Mouse (Mus musculus) cerebellum, adult (tissue): ENCODE results near the gene Casp2.

ENCODE experiments used
- ATAC-seq: cut with Nextera tagmentation; 2 replicates; pipeline ENCODE4 v1.9.2; 2017; ENCODE audit warnings: mild to moderate bottlenecking, moderate library complexity, mixed read lengths; ENCODE audit not compliant: insufficient number of reproducible peaks, low FRiP score, low TSS enrichment

The Casp2 gene

DNA sequence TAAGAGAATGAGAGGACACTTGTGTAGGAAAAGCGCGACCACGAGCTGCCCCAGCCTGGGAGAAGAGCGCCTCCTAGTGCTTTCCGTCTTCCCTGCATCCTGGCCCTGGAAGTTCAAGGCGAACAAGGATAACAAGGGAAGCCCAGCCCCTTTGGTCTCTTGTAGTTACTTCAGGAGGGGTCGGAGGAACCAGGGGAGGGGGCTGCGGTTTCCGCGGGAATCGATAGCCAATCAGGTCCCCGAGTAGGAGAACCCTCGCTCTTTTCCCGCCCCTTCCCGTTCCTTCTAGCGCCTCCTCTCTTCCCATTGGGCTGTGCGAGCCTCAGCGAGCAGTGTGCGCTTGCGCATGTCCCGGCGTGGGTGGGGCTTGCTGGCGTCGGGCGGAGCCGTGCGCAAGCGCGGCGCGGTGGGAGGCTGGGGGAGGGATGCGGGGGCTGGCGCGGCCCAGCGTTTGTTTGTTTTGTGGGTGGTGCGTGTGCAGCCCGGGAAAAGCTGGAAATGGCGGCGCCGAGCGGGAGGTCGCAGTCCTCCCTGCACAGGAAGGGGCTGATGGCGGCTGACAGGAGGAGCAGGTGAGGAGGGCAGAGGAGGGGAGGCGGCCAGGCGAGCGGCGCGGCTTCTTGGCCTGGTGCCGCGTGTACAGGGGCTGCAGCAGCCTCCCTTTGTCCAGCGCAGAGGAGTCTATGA is at the start of gene Casp2:
Gene Casp2, plus strand, starts transcription at position 360 of the 687 bp plus-strand sequence.
- ATAC-seq = peak; percentile 98

DNA sequence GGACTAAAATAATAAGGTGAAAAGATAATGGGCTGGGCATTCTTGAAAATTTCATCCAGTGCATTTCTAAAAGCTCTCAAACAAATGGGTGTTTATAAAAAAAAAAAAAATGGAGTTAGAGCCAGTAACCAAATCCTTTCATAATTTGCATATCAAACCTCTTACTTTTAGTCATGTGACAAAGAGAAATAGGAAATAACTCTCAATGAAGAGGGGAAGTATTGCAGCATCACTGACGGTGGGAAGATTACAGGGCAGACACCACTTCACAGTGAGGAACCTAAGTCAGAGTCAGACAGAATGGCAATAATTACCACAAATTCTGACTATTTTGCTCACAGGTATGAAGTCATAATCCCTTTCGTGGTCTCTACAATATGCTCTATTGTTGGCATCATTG is 49.8 kb upstream of the Casp2 start, which contains the start of gene Tas2r144:
Gene Tas2r144, plus strand, starts transcription at position 301 of the 400 bp plus-strand sequence.
- ATAC-seq = no peak

DNA sequence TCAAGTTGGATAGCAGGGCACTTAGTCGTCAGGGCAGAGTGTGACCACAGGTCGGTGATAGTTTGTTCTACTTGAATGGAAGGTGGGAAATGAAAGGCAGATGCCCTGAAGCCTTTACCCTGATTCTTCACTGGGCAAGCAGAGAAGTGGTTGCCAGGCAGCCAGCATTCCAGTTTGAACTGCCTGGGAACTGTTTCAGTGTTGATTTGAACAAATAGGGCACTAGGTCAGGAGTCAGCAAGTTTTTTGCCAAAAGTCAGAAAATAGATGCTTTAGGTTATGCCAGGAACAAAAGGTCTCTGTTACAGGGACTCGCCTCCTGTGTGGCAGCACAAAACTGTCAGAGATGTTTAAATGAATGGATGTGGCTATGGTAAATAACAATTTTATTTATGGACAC is 42.5 kb upstream of the Casp2 start:
- ATAC-seq = 0 out of 2 replicates have a peak, but pooled peaks have one; percentile 31

DNA sequence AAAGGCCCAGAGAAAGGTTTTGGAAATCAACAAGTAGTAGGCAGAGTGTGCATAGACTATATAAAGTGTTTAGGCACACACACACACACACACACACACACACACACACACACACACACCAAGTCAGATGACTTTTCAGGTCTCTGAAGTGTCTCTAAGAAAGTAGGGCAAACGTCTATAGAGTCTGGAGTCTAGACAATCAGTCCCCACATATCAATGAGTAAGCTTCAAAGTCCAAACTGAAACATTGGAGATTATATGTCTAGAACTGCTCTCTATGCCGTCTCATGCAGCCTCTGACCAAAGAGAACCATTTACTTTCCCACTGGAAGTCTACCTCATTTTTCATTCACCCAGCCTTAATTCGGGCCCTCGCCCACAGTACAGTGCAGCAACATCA is 39.7 kb upstream of the Casp2 start:
- ATAC-seq = no peak

DNA sequence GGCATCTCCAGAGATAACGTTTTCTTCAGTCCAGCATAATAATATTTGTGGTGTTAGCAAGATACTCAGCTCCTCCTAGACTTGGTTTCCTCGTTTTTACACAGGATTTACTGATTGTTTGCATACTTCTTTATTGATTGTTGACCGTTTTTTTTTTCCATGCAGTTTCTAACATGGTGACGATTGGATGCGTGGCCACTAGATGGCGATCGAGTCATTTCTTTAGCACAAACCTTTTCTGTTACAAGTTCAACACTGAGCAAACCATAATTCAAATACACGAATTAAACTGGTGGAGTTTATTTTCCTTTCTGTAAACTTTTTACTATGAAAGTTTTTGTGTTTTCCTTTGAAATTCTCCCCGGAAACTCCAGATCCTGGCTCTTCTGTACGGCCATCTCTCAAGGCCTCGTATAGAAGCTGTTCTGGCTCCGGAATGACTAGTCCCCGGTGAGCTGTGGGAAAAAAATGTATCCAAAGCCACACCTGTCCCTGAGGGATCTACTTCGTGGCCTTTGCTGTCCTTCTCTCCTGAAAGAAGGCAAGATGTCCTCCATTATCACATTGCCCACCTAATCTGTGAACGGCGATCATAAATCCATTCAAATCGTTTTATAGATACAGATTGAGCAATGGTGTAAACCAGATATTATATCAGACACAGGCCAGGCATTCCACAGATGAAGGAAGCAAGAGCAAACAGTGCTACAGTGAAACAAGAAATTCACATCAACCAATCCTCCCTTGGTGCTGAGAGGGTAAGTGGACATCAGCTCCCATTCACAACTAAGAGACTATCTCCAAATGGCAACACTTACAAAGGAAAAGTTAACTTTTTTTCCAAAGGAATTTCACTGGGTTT is 37.3 kb upstream of the Casp2 start:
- peak; percentile 68 for ATAC-seq

DNA sequence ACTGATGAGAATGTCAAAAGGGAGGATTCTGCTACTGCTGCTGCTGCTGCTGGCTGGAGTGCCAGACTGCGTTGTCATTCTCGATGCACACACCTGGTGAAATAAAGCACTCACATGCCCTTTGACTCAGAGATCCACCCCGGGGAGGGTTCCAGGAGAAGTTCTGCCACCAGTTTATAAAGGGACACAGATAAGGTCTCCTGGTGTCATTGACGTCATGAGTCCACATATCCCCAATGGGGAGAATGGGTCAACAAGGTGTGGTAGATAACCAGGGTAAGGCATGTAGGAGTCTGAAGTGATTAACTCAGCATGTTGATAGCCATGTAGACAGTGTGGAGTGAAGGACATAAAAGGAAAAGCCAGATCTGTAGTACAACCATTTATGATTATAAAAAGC is 35.2 kb upstream of the Casp2 start:
- ATAC-seq = no peak

GRCm38 (mm10) chr6:42231191-42231590 is 33.6 kb upstream of the Casp2 start:
- no peak for ATAC-seq

DNA sequence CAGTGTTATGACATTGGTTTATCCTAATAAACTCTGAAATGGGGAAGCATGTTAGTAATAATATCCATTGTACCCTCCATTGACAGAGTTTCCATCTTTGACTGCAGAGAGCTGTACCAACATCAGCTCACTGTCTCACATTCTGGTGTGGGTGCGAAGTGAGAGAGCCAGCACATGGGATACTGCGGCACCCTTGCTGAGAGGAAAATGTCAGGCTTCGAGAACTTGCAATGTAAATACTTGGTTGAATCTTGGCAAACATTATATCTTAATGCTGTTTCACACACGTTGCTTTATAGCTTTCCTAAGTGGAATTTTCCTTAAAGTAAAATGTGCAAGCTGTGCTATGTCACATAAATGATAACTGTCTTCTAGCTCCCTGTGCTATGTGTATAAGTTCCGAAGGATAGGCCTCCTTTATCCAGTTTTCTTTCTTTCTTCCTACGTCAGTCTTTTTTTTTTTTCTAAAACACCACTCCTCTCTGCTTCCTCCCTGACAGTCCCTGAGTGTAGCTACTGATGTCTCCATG is 27.4 kb upstream of the Casp2 start:
- ATAC-seq = no peak

DNA sequence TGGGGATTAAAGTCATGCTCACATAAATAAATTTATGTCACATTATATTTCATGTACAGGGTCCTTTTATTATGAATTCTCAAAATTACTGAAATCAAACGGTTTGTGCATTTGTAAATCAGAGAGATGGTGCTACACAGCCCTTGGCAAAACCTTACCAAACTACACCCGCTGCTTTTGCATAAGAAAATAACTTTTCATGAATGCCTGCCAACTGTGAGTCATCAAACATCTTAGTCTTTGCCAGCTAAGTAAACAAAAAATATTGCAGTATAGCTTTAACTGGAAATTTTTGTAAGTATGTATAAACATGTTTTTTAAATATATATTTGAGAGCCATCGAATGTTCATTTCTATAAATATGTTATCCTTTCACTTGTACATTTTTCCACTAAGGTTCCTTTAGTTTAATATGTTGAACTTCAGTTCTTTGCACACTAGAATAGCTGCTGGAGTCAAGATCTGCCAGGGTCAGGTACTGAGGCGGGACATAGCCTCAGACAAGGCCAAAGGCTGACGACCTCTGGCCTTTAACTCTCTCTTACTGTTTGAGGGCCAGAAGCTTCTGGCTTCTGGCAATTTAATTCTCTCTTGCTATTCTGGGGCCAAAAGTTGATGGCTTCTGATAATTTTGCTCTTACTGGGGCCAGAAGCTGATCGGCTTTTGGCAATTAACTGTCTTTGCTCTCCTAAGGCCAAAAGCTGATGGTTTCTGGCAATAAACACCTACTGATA is 23.3 kb upstream of the Casp2 start:
- ATAC-seq = no peak

GRCm38 (mm10) chr6:42245711-42246353 is 19.0 kb upstream of the Casp2 start, which contains the start of gene Gstk1:
Gene Gstk1, plus strand, starts transcription at chr6:42245935.
- peak; percentile 99 for ATAC-seq

- ATAC-seq = no peak
Observed at GRCm38 (mm10) chr6:42247173-42247572, 17.6 kb upstream of the Casp2 start.

GRCm38 (mm10) chr6:42247981-42248380 is 16.8 kb upstream of the Casp2 start:
- ATAC-seq = no peak

GRCm38 (mm10) chr6:42251791-42252190 is 13.0 kb upstream of the Casp2 start:
- no peak for ATAC-seq

GRCm38 (mm10) chr6:42253103-42253502 is 11.7 kb upstream of the Casp2 start:
- ATAC-seq = no peak

DNA sequence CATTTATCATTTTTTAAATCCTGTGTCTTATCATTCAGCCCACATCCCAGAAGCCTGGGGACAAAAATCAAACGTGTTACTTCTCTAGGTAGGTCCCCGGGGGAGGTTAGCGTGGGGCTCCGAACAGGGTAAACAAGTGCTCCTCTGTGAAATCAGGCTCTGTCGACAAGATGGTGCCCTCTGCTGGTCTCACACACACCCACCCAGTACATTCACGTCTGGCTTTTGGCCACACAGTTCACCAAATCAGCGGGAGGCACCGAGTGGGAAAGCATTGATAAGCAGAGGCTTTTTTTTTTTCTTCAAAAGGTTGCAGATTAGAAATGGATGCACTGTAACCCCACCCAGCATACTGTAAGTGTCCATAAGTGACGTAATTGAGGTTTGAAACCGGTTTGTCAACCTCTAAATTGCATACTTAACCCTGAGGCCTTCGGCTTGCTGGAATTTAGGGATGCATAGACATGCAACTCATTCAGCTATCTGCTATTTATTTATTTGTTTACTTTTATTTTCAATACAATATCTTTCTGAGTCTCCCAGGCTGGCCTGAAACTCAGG is 7.4 kb upstream of the Casp2 start:
- ATAC-seq = 0 out of 2 replicates have a peak, but pooled peaks have one; percentile 26

DNA sequence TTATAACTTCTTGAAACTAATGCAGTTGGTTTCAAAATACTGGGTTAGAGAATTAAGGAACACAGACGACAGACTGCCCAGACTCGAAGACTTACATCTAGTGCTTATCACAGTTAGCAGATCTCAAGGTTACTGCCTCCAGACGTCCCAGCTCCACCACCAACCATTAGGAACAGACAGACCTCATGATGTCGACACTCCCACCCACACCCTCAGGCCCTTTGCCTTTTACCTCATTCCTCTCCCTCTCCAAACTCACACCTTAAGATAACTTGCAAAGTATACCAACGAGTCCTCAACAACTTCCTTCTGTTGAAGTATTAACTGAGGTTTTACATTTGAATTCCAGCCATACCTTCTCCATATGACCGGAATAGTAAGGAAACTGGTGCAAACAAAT is 4.4 kb upstream of the Casp2 start:
- no peak for ATAC-seq

- no peak for ATAC-seq
Observed at GRCm38 (mm10) chr6:42261524-42262170, 3.1 kb upstream of the Casp2 start, which contains the start of gene Tmem139. Gene Tmem139, plus strand, starts transcription at chr6:42261970.

- ATAC-seq = no peak
Observed at GRCm38 (mm10) chr6:42265391-42266330, 876 bp downstream of the Casp2 start.
